Mouse (Mus musculus) mesoderm, embryonic 11.5 days (tissue): Measurements from ENCODE around the gene Vmn1r66.
"Not testable (repeated sequence)": the region's sequence is repeated elsewhere in the genome, so short reads cannot be mapped to it uniquely, and the experiment has no call there.

ENCODE experiments used
- DNase-seq: peaks from one replicate; pipeline ENCODE4 v3.0.0-alpha.2; 2012; ENCODE audit warnings: low read depth, low spot score

Gene Vmn1r66

DNA sequence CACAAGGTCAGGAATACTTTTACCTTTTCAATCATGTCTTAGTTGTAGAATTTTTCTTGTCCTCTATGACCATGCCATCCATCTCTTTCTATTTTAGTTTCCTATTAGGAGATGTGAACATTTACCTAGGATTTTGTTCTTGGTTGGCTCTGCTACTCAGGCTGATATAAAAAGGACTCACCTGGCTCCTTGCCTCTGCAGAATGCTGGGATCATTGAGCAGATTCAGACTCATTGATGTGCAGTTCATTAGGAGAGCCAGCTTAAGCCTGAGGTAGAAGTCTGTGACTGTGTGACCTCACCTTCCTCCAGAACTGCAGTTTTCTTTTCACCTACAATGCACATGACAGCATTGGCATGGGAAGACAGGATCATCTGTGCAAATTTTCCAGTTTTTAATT is at the start of gene Vmn1r66:
Gene Vmn1r66 (minus strand): TSS at position 101 of the 400 bp plus-strand sequence.
- DNase-seq: no peak

DNA sequence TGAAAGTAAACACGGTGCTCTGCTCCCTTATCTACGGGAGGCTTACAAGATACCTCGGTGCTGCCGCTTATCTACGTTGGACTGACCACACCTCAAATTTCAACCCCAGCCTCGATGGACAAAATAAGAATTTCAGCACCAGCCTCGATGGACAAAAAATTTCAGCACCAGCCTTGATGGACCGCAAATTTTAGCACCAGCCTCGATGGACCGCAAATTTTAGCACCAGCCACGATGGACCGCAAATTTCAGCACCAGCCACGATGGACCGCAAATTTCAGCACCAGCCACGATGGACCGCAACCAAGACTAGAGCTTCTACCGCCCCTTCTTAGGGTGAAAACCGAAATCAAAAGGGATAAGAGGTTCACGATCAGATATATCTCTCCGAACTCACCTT is 47.7 kb upstream of the Vmn1r66 start:
- not testable (repeated sequence) for DNase-seq

DNA sequence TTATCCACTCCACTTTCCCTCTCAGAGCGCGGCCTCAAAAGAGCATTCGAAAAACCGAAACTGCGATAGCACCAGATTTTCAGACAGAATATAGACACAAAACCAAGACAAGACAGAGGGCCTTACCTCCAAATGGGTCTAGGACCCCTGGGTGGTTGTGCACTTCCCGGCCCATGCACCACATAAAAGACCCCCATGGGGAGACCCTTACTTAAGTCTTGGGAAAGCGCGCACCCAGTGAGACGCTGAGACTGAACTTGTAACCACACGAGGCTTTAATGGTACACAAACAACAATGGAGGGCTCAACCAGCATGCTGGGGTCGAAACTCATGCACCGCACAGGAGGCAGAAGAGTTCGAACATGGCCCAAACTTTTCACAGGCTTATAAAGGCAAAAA is 25.7 kb downstream of the Vmn1r66 start:
- no peak for DNase-seq

DNA sequence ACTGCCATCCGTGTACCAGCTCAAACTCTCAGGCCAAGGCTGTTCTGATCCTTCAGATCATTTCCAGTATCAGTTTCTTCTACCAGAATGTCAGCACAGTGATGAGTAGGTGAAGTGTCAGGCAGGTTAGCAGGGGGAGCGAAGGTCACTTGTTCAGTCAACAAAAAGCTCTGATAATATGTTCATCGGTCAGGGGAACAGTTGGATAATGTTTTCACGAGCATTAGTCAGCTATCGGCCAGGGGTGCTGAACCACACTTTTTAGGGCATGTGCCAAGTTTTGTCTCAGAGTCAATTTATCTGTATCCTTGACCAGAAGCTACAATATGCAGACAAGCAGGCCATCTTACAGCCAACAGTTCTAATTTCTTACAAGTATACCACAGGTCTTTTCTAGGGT is 28.7 kb downstream of the Vmn1r66 start:
- DNase-seq: no peak
